Comparison of ENCODE assay signal across 10 mouse cellular contexts in genomic region chr7:27306161-27307160, GRCm38 (mm10). TPM values are rescaled to one million over a fixed set of nuclear protein-coding genes. Genes with fewer than 3 reads are reported as not detected.
DNase-seq lines count a peak whose midpoint lies in the region; ATAC-seq and TF ChIP-seq lines count a peak whose summit lies in the region.
"Had no signal": no experiment of that assay in that cellular context is flagged by ENCODE, and none has a peak within 500 bp of the region (broad histone marks: within the 10 kb centered on the region; RNA-seq: fewer than 3 reads in every experiment).

No protein-coding gene starts in this region.

- no peaks in the 10 kb centered on the region for H3K36me3 ChIP-seq in kidney, postnatal 0 days (ENCODE audit: insufficient read depth, low read length)
- H3K36me3 ChIP-seq in ES-Bruce4 (ENCODE audit: control insufficient read depth, insufficient read depth, low read length, poor library complexity, severe bottlenecking): 0 out of 2 replicates have a peak, but pooled peaks cover 2% of the 10 kb centered on the region
- H3K36me3 ChIP-seq in limb, embryonic 10.5 days: no peaks in the 10 kb centered on the region
- no peaks in the 10 kb centered on the region for H3K36me3 ChIP-seq in forebrain, embryonic 16.5 days (ENCODE audit: control insufficient read depth, insufficient read depth)
- H3K36me3 ChIP-seq: liver, embryonic 13.5 days had no signal

- ATAC-seq in kidney, postnatal 0 days (replicated peaks; ENCODE audit: low FRiP score, low read depth): no peak
- no peak for ATAC-seq in forebrain, embryonic 16.5 days

- TF ChIP-seq EP300 in ES-Bruce4 (IDR thresholded peaks at IDR 0.05; ENCODE audit: insufficient read depth, low read depth, low read length): peak; percentile 52; the same call in 1 of the 2 replicates

- 79% methylated on average over 24 of the region's 24 CpGs for WGBS in kidney, postnatal 0 days
- 76% methylated on average over 24 of the region's 24 CpGs for WGBS in limb, embryonic 10.5 days
- WGBS in forebrain, embryonic 16.5 days: 79% methylated on average over 24 of the region's 24 CpGs

- no peaks in the 10 kb centered on the region for H3K9me3 ChIP-seq in kidney, postnatal 0 days (replicated peaks; ENCODE audit: low read length)
- H3K9me3 ChIP-seq in ES-Bruce4 (replicated peaks; ENCODE audit: control insufficient read depth, insufficient read depth, low read length, poor library complexity, severe bottlenecking): no peaks in the 10 kb centered on the region
- H3K9me3 ChIP-seq in limb, embryonic 10.5 days (replicated peaks): no peaks in the 10 kb centered on the region
- no peaks in the 10 kb centered on the region for H3K9me3 ChIP-seq in forebrain, embryonic 16.5 days (ENCODE audit: control insufficient read depth, low read length)
- H3K9me3 ChIP-seq: liver, embryonic 13.5 days had no signal

- no peak for TF ChIP-seq POLR2A in ES-Bruce4 (IDR thresholded peaks at IDR 0.05; ENCODE audit: insufficient read depth, low read length)

- no peak overlapping the region for H3K27ac ChIP-seq in kidney, postnatal 0 days
- H3K27ac ChIP-seq in ES-Bruce4 (ENCODE audit: insufficient read depth, low read length): peak overlapping the region; percentile 45
- no peak overlapping the region for H3K27ac ChIP-seq in limb, embryonic 10.5 days
- no peak overlapping the region for H3K27ac ChIP-seq in forebrain, embryonic 16.5 days (ENCODE audit: low read length)
- H3K27ac ChIP-seq: liver, embryonic 13.5 days had no signal

- H3K4me2 ChIP-seq in kidney, postnatal 0 days (ENCODE audit: low read length): no peak overlapping the region
- no peak overlapping the region for H3K4me2 ChIP-seq in forebrain, embryonic 16.5 days (ENCODE audit: low read length)
- H3K4me2 ChIP-seq: liver, embryonic 13.5 days had no signal

- DNase-seq in adrenal gland, postnatal 10 days: peak; percentile 58
- DNase-seq in adrenal gland, adult 2 months: no peak
- no peak for DNase-seq in kidney, postnatal 0 days (ENCODE audit: low spot score)
- no peak for DNase-seq in kidney, adult 11 months
- DNase-seq in limb, embryonic 10.5 days (ENCODE audit: low spot score): peak; percentile 72
- no peak for DNase-seq in layer of hippocampus, adult 18-20 months (ENCODE audit: low spot score in 2 of 2)
- DNase-seq: liver, embryonic 13.5 days had no signal

- H3K4me1 ChIP-seq in kidney, postnatal 0 days (replicated peaks; ENCODE audit: insufficient read depth, low read length): peaks cover 10% of the 10 kb centered on the region; the same call in 1 of the 2 replicates
- H3K4me1 ChIP-seq in ES-Bruce4 (ENCODE audit: control insufficient read depth, insufficient read depth, low read length): no peaks in the 10 kb centered on the region
- peaks cover 23% of the 10 kb centered on the region for H3K4me1 ChIP-seq in limb, embryonic 10.5 days
- peaks cover 6% of the 10 kb centered on the region for H3K4me1 ChIP-seq in forebrain, embryonic 16.5 days (replicated peaks; ENCODE audit: control insufficient read depth, insufficient read depth, low read length)

- H3K9ac ChIP-seq in kidney, postnatal 0 days (ENCODE audit: low read depth, low read length): no peak overlapping the region
- H3K9ac ChIP-seq in ES-Bruce4 (ENCODE audit: low read depth, poor library complexity, severe bottlenecking): peak overlapping the region; percentile 5; the same call in 1 of the 2 replicates
- H3K9ac ChIP-seq in forebrain, embryonic 16.5 days (replicated peaks; ENCODE audit: low read depth, low read length): no peak overlapping the region
- H3K9ac ChIP-seq: liver, embryonic 13.5 days had no signal

- H3K4me3 ChIP-seq in kidney, postnatal 0 days (replicated peaks; ENCODE audit: low read depth, low read length): no peak overlapping the region
- 0 out of 2 replicates have a peak overlapping the region, but pooled peaks have one; percentile 2 for H3K4me3 ChIP-seq in ES-Bruce4 (ENCODE audit: low read depth, low read length)
- H3K4me3 ChIP-seq in limb, embryonic 10.5 days: no peak overlapping the region
- H3K4me3 ChIP-seq in forebrain, embryonic 16.5 days (replicated peaks; ENCODE audit: low read length): no peak overlapping the region
- H3K4me3 ChIP-seq: erythroblast, embryonic 14.5 days; liver, embryonic 13.5 days had no signal

- H3K27me3 ChIP-seq in kidney, postnatal 0 days (ENCODE audit: insufficient read depth, low read length): no peaks in the 10 kb centered on the region
- H3K27me3 ChIP-seq in ES-Bruce4 (ENCODE audit: control insufficient read depth, insufficient read depth, low read length, poor library complexity, severe bottlenecking): no peaks in the 10 kb centered on the region
- peaks cover 59% of the 10 kb centered on the region for H3K27me3 ChIP-seq in limb, embryonic 10.5 days (ENCODE audit: low read depth, poor library complexity, severe bottlenecking)
- no peaks in the 10 kb centered on the region for H3K27me3 ChIP-seq in forebrain, embryonic 16.5 days (replicated peaks; ENCODE audit: control insufficient read depth, insufficient read depth, low read length)

- peak; percentile 77 for TF ChIP-seq CTCF in kidney, postnatal 0 days (IDR thresholded peaks at IDR 0.05; ENCODE audit: low read depth)
- TF ChIP-seq CTCF in ES-Bruce4 (IDR thresholded peaks at IDR 0.05; ENCODE audit: low read depth, low read length): peak; percentile 98

RNA-seq across cellular contexts. Expression of gene Ltbp4, which starts 31.0 kb away (rescaled TPM):
- total RNA-seq in adrenal gland, postnatal 10 days (2021): 100 to 1,000 TPM; 107 to 111 TPM
- 10 to 100 TPM; 70.3 to 94.7 TPM for total RNA-seq in adrenal gland, adult 2 months (2021)
- 253 and 263 TPM in 2 replicates for polyA plus RNA-seq in adrenal gland, adult 2 months (2012; rRNA removed)
- polyA plus RNA-seq in kidney, postnatal 0 days (2015; fragmentation: Nextera tagmentation; extraction: Ambion mirVana): 41.7 and 43.8 TPM in 2 replicates
- 66.8 and 72.5 TPM in 2 replicates for polyA plus RNA-seq in ES-Bruce4 (2011; ENCODE audit: insufficient read depth, insufficient read length, low read depth, missing spikeins)
- 6.7 and 10.6 TPM in 2 replicates for polyA plus RNA-seq in limb, embryonic 10.5 days (2016; fragmentation: Nextera tagmentation; extraction: Ambion mirVana)
- polyA plus RNA-seq in forebrain, embryonic 16.5 days (2015; fragmentation: Nextera tagmentation; extraction: Ambion mirVana): 13.3 and 18.2 TPM in 2 replicates
- total RNA-seq in layer of hippocampus, adult 18-20 months (2021): 10 to 100 TPM; 43.9 to 47.5 TPM

RNA-seq across cellular contexts. Expression of gene Numbl, which starts 48.2 kb away (rescaled TPM):
- total RNA-seq in adrenal gland, postnatal 10 days (2021): 10 to 100 TPM; 11.3 to 13.6 TPM
- total RNA-seq in adrenal gland, adult 2 months (2021): 10 to 100 TPM in 1 of 2 experiments, 1 to 10 TPM in 1; 5.2 to 13.3 TPM
- polyA plus RNA-seq in adrenal gland, adult 2 months (2012; rRNA removed): 37.2 and 48.0 TPM in 2 replicates
- 12.6 and 13.0 TPM in 2 replicates for polyA plus RNA-seq in kidney, postnatal 0 days (2015; fragmentation: Nextera tagmentation; extraction: Ambion mirVana)
- polyA plus RNA-seq in ES-Bruce4 (2011; ENCODE audit: insufficient read depth, insufficient read length, low read depth, missing spikeins): 32.9 and 38.5 TPM in 2 replicates
- 7.9 and 10.4 TPM in 2 replicates for polyA plus RNA-seq in limb, embryonic 10.5 days (2016; fragmentation: Nextera tagmentation; extraction: Ambion mirVana)
- 42.2 and 43.3 TPM in 2 replicates for polyA plus RNA-seq in forebrain, embryonic 16.5 days (2015; fragmentation: Nextera tagmentation; extraction: Ambion mirVana)
- 100 to 1,000 TPM; 141 to 149 TPM for total RNA-seq in layer of hippocampus, adult 18-20 months (2021)

RNA-seq across cellular contexts. Expression of gene Shkbp1, which starts 49.4 kb away (rescaled TPM):
- 10 to 100 TPM; 19.6 to 22.9 TPM for total RNA-seq in adrenal gland, postnatal 10 days (2021)
- 10 to 100 TPM; 11.3 to 22.5 TPM for total RNA-seq in adrenal gland, adult 2 months (2021)
- polyA plus RNA-seq in adrenal gland, adult 2 months (2012; rRNA removed): 60.8 and 74.5 TPM in 2 replicates
- 34.1 and 40.2 TPM in 2 replicates for polyA plus RNA-seq in kidney, postnatal 0 days (2015; fragmentation: Nextera tagmentation; extraction: Ambion mirVana)
- polyA plus RNA-seq in ES-Bruce4 (2011; ENCODE audit: insufficient read depth, insufficient read length, low read depth, missing spikeins): 43.6 and 44.5 TPM in 2 replicates
- polyA plus RNA-seq in limb, embryonic 10.5 days (2016; fragmentation: Nextera tagmentation; extraction: Ambion mirVana): 46.1 and 61.2 TPM in 2 replicates
- 88.1 and 95.5 TPM in 2 replicates for polyA plus RNA-seq in forebrain, embryonic 16.5 days (2015; fragmentation: Nextera tagmentation; extraction: Ambion mirVana)
- 10 to 100 TPM; 25.8 to 28.2 TPM for total RNA-seq in layer of hippocampus, adult 18-20 months (2021)

RNA-seq across cellular contexts. Expression of gene Gm20479, which starts 50.8 kb away (rescaled TPM):
- total RNA-seq in adrenal gland, postnatal 10 days (2021): 1 to 10 TPM in 1 of 2 experiments, not detected in 1; 2.5 TPM
- total RNA-seq in adrenal gland, adult 2 months (2021): 1 to 10 TPM in 1 of 2 experiments, not detected in 1; 6.3 TPM
- 0.28 TPM in 2 replicates for polyA plus RNA-seq in adrenal gland, adult 2 months (2012; rRNA removed)
- 0.57 TPM in 1 of 2 replicates, not detected in the other for polyA plus RNA-seq in kidney, postnatal 0 days (2015; fragmentation: Nextera tagmentation; extraction: Ambion mirVana)
- 15.8 and 17.1 TPM in 2 replicates for polyA plus RNA-seq in ES-Bruce4 (2011; ENCODE audit: insufficient read depth, insufficient read length, low read depth, missing spikeins)
- polyA plus RNA-seq in limb, embryonic 10.5 days (2016; fragmentation: Nextera tagmentation; extraction: Ambion mirVana): not detected in 2 replicates
- not detected in 2 replicates for polyA plus RNA-seq in forebrain, embryonic 16.5 days (2015; fragmentation: Nextera tagmentation; extraction: Ambion mirVana)
- not detected for total RNA-seq in layer of hippocampus, adult 18-20 months (2021)
- polyA plus RNA-seq: erythroblast, embryonic 14.5 days had no signal

Comparison
In these comparisons a context has a peak if more than half of its experiments do, and no peak if none do; other contexts are left out.
1. DNase-seq: peak in adrenal gland, postnatal 10 days (single experiment) and limb, embryonic 10.5 days (single experiment); none in adrenal gland, adult 2 months (single experiment), kidney, postnatal 0 days (single experiment), kidney, adult 11 months (single experiment) and layer of hippocampus, adult 18-20 months (0 of 2).